Mouse (Mus musculus) midbrain, embryonic 11.5 days (tissue): ENCODE data around the gene F2rl1. TPM values are rescaled to one million over a fixed set of nuclear protein-coding genes. Genes with fewer than 3 reads are reported as not detected.
A peak's percentile ranks its signal among the peaks of the same experiment; 100 is the strongest.
"Not testable (repeated sequence)": the region's sequence is repeated elsewhere in the genome, so short reads cannot be mapped to it uniquely, and the experiment has no call there.

Source experiments
- ATAC-seq: fragments of 200-750 bp; cut with Nextera tagmentation; 2 replicates; pipeline ENCODE4 v1.8.0; 2017; ENCODE audit warnings: moderate TSS enrichment, moderate library complexity; ENCODE audit not compliant: low FRiP score
- DNase-seq: peaks from one replicate; pipeline ENCODE4 v3.0.0; 2015; ENCODE audit warnings: low spot score; ENCODE audit errors: missing footprints
- H3K27ac ChIP-seq: fragments of 300-500 bp; sonication (generic); 2 replicates; pipeline ENCODE4 v1.5.1; 2014; ENCODE audit warnings: low read depth, low read length
- H3K27me3 ChIP-seq: fragments of 300-500 bp; sonication (generic); 2 replicates; pipeline ENCODE4 v1.6.1; 2014; ENCODE audit warnings: mild to moderate bottlenecking, low read length, moderate library complexity, mixed read lengths; ENCODE audit not compliant: control insufficient read depth, insufficient read depth
- H3K36me3 ChIP-seq: fragments of 300-500 bp; sonication (generic); 2 replicates; pipeline ENCODE4 v1.6.1; 2014; ENCODE audit warnings: mild to moderate bottlenecking, low read length, moderate library complexity, mixed read lengths; ENCODE audit not compliant: control insufficient read depth, insufficient read depth
- H3K4me1 ChIP-seq: fragments of 300-500 bp; sonication (generic); 2 replicates; pipeline ENCODE4 v1.6.1; 2014; ENCODE audit warnings: low read length; ENCODE audit not compliant: control insufficient read depth, insufficient read depth
- H3K4me2 ChIP-seq: fragments of 300-500 bp; sonication (generic); 2 replicates; pipeline ENCODE4 v1.6.1; 2014; ENCODE audit warnings: mild to moderate bottlenecking, moderate library complexity
- H3K4me3 ChIP-seq: fragments of 300-500 bp; sonication (generic); 2 replicates; pipeline ENCODE4 v1.5.1; 2014; ENCODE audit warnings: low read depth, low read length
- H3K9ac ChIP-seq: fragments of 300-500 bp; sonication (generic); 2 replicates; pipeline ENCODE4 v1.6.1; 2014; ENCODE audit warnings: low read length
- H3K9me3 ChIP-seq: fragments of 300-500 bp; sonication (generic); 2 replicates; pipeline ENCODE4 v1.6.1; 2016; ENCODE audit warnings: low read length; ENCODE audit not compliant: control insufficient read depth
- WGBS: fragments of 180-500 bp; shearing (Covaris S2); extraction: QIAGEN DNeasy Blood & Tissue Kit; methylation state at CpG from one replicate; pipeline ENCODE4 v1.1.7; 2014; 5-methylcytosine and 5-hydroxymethylcytosine counted together
- polyA plus RNA-seq: library from polyadenylated mRNA; unstranded; fragments of >200 nt; fragmentation: Nextera tagmentation; extraction: Ambion mirVana; gene quantifications from 2 replicates; pipeline ENCODE4 v1.2.1, GENCODE M21; 2014

The F2rl1 gene
- polyA plus RNA-seq, 1 experiment from 2014 or later, result 0.49 TPM

DNA sequence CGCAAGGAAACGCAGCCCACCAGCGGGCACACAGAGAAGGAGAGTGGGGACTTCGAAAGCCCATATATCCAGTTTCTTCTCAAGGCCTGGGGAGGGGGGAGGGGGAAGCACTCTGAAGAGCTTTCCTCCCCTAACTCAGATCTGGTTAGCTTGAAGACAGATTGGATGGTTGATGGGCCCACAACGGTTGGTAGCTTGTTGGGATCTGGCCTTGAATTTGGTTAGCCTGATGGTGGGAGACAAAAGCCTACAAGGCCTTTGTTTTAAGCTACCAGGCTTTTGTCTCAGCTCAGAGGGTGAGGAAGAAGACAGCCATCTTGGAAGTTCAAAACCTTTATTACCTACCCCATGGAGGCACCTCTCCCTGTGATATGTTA lies 11.1 kb upstream of the F2rl1 start:
- H3K4me3 ChIP-seq, result no peak overlapping the region
- H3K9me3 ChIP-seq, result no peaks in the 10 kb centered on the region
- H3K4me2 ChIP-seq, result no peak overlapping the region
- ATAC-seq, result no peak
- H3K9ac ChIP-seq, result no peak overlapping the region
- no peak overlapping the region; the same call in 1 of the 2 replicates for H3K27ac ChIP-seq
- no peaks in the 10 kb centered on the region for H3K27me3 ChIP-seq
- WGBS, result 16% methylated on average over 5 of the region's 5 CpGs
- peaks cover 34% of the 10 kb centered on the region for H3K4me1 ChIP-seq
- H3K36me3 ChIP-seq, result no peaks in the 10 kb centered on the region
- no peak for DNase-seq

DNA sequence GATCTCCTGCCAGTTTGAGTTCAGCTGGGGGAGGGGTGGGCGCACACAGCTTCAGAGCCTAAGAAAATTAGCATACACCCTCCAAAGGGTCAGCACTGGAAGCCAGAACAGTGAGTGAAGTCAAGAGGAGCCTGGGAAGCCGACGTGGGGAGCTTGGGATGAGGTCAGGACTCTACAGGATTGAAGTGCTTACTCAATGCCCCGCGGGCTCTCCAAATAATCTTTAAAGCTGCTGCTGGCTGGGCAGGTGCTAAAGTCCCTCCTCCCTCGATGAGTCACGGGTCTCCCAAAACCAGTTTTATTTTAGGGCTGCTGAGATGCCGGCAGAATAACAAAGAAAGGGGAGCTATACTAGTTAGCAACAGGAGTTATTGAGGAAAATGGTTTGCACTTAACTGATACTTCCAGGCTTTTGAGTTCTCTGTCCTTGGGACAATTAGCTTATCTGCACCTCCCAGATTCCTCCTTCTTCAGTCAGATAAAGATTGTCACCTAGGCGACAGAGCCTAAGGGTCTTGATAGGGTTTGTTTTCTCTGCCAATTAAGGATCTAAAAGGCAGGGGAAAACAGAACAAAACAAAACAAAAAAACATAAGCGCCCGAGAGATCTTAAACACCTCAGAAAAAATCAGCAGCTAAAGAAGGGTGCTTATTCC lies 10.6 kb upstream of the F2rl1 start:
- Histone ChIP-seq H3K9me3 (no peaks in the 10 kb centered on the region), H3K4me3 (no peak overlapping the region), H3K27me3 (no peaks in the 10 kb centered on the region), H3K36me3 (no peaks in the 10 kb centered on the region), H3K4me1 (peaks cover 34% of the 10 kb centered on the region), H3K27ac (no peak overlapping the region; the same call in 1 of the 2 replicates), H3K4me2 (peak overlapping the region; percentile 4; the same call in 1 of the 2 replicates), H3K9ac (peak overlapping the region; percentile 4; the same call in 1 of the 2 replicates)
- DNase-seq (peak; percentile 94), ATAC-seq (peak; percentile 67)
- WGBS, result 3% methylated on average over 11 of the region's 11 CpGs

DNA sequence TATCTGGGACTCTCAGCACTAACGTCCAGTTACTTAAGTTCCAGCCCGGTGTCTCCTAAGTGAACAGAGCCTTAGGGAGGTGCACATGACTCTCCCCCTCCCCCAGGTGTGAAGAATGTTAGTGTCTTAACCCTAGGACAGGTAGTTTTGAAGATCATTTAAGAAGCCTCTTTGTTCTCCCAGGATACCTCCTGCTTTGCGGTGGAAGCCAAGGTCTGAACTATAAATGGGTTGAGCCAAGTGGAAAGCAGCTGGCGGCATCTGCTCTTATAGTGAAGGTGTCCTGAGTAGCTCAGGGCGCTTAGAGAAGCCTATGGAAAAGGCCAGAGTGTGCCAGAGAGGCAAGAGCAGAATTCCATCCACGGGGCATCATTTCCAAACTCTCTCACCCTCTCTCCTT lies 10.0 kb upstream of the F2rl1 start:
- peak overlapping the region; percentile 59; the same call in 1 of the 2 replicates for H3K27ac ChIP-seq
- DNase-seq, result peak; percentile 93
- peaks cover 34% of the 10 kb centered on the region for H3K4me1 ChIP-seq
- no peaks in the 10 kb centered on the region for H3K9me3 ChIP-seq
- H3K36me3 ChIP-seq, result no peaks in the 10 kb centered on the region
- H3K9ac ChIP-seq, result no peak overlapping the region
- H3K4me2 ChIP-seq, result no peak overlapping the region; the same call in 1 of the 2 replicates
- H3K4me3 ChIP-seq, result no peak overlapping the region
- no peaks in the 10 kb centered on the region for H3K27me3 ChIP-seq
- peak; percentile 19; the same call in 1 of the 2 replicates for ATAC-seq
- WGBS, result 2% methylated on average over 6 of the region's 6 CpGs

DNA sequence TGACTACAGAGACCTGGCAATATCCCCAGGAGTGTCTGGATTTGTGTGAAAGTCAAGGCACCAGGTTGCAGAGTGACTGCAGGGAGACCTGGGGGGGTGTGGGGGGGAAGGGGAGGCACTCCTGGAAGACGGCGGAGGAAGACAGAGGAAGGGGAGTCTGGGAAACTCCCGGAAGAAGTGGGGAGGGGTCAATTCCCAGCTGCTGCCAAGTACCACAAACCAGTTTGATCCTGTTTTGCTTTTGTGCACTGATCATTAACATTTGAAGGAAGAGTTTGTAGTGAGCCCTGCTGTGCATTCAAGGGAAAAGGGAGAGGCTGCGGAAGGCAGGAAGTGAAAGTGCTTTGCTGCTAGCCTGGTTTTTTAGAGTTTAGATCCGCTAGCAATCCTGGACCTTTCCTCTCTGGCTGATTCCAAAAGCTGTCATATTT lies 9.1 kb upstream of the F2rl1 start:
- WGBS, result 1% methylated on average over 5 of the region's 5 CpGs
- H3K4me2 ChIP-seq, result peak overlapping the region; percentile 32
- H3K9ac ChIP-seq, result peak overlapping the region; percentile 48
- H3K4me1 ChIP-seq, result peaks cover 34% of the 10 kb centered on the region
- peak; percentile 93 for DNase-seq
- no peaks in the 10 kb centered on the region for H3K36me3 ChIP-seq
- ATAC-seq, result peak; percentile 66
- H3K4me3 ChIP-seq, result no peak overlapping the region
- H3K27ac ChIP-seq, result peak overlapping the region; percentile 59; the same call in 1 of the 2 replicates
- H3K27me3 ChIP-seq, result no peaks in the 10 kb centered on the region
- no peaks in the 10 kb centered on the region for H3K9me3 ChIP-seq

DNA sequence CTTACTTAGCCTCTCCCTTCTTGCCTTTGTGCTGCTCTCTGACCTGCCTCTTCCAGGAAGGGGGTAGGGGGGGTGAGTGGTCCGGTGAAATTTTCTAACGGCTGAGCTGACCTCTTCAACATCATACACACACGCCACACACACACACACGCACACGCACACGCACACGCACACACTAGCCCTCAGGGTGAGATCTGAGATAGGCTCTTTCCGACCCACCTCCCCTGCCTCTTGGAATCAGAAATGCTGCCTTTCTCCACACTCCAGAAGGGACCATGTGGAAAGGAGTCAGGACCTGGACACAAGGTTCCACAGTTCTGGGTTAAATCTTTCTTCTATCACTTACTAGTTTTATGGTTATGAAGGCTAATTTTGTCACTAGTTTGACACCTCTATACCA lies 8.6 kb upstream of the F2rl1 start:
- Histone ChIP-seq H3K9ac (peak overlapping the region; percentile 48; the same call in 1 of the 2 replicates), H3K36me3 (no peaks in the 10 kb centered on the region), H3K27ac (peak overlapping the region; percentile 59; the same call in 1 of the 2 replicates), H3K4me3 (no peak overlapping the region), H3K9me3 (no peaks in the 10 kb centered on the region), H3K4me1 (peaks cover 34% of the 10 kb centered on the region), H3K4me2 (no peak overlapping the region), H3K27me3 (no peaks in the 10 kb centered on the region)
- 16% methylated on average over 8 of the region's 8 CpGs for WGBS
- ATAC-seq, result peak; percentile 54
- DNase-seq, result peak; percentile 91

DNA sequence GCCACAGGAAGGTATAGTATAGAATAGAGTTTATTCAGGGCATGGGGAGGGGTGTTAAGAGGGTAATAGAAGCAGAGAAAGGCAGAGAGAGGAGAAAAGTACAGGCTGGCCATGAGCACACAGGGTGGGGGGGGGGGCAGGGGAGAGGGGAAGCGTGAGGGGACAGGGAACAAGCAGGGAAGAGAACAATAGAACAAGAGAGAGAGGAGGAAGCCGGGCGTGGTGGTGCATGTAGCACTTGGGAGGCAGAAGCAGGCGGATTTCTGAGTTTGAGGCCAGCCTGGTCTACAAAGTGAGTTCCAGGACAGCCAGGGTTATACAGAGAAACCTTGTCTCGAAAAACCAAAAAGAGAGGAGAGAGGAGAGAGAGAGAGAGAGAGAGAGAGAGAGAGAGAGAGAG lies 8.1 kb upstream of the F2rl1 start:
- H3K4me2 ChIP-seq, H3K27me3 ChIP-seq, H3K27ac ChIP-seq, ATAC-seq, H3K9ac ChIP-seq, H3K4me3 ChIP-seq, H3K9me3 ChIP-seq, DNase-seq, H3K36me3 ChIP-seq: not testable (repeated sequence)
- WGBS, result 63% methylated on average over 4 of the region's 5 CpGs
- H3K4me1 ChIP-seq, result peaks cover 34% of the 10 kb centered on the region

DNA sequence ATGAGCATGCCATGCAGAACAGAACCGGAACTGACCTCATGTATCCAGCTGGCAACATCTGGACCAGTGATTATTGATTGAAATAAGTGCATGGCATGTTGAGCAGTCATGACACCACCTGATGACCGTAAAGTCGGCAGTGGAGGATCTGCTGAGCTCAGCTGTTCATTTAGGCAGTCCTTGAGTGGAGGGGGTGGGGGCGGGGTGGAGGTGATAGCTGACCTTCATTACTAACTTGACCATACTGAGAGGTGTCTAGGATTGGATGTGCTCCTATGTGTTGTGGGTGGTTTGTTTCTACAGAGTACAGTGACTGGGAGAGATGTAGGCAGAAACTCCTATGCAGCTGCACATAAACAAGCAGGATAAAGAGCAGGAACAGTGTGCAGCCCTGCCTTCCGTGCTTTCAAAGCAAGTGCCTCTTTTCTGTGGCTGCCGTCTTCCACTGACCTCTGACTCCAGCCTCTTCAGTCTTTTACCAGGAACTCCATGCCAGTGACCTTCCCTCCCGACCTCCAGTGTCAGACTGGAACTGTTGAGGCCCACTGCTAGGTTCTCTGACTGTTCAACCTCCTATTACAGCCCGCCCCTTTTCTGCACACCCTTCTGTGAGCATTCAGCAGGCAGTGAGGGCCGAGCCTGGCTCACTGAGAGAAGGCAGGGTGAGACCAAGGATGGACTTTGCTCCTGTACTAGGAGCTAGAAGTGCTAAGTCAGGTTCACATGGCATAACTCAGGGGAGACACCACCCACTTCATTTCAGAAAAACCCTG lies 6.4 kb upstream of the F2rl1 start:
- H3K27me3 ChIP-seq, result peaks cover 2% of the 10 kb centered on the region
- H3K4me3 ChIP-seq, result no peak overlapping the region
- no peaks in the 10 kb centered on the region for H3K9me3 ChIP-seq
- no peak overlapping the region for H3K4me2 ChIP-seq
- DNase-seq, result no peak
- ATAC-seq, result no peak
- H3K4me1 ChIP-seq, result peaks cover 34% of the 10 kb centered on the region
- 37% methylated on average over 9 of the region's 9 CpGs for WGBS
- H3K27ac ChIP-seq, result no peak overlapping the region; the same call in 1 of the 2 replicates
- no peaks in the 10 kb centered on the region for H3K36me3 ChIP-seq
- no peak overlapping the region for H3K9ac ChIP-seq

DNA sequence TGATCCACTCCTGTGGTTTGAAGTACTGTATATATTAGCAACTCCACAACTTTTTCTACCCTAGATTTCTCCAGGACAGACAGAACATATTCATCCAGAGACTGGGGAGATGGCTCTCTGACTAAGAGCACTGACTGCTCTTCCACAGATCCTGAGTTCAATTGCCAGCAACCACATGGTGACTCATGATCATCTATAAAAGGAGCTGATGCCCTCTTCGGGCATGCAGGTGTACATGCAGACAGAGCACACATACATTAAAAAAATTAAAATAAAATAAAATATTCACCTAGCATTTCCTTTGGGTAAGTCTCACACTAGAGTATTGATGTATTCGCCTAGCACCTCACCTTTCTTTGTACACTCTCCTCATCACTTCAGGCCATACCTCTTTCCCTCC lies 4.2 kb upstream of the F2rl1 start:
- H3K9ac ChIP-seq, result no peak overlapping the region
- no peak for DNase-seq
- no peak overlapping the region for H3K4me2 ChIP-seq
- peaks cover 24% of the 10 kb centered on the region for H3K27me3 ChIP-seq
- 94% methylated on average over 2 of the region's 2 CpGs for WGBS
- no peak overlapping the region for H3K27ac ChIP-seq
- no peaks in the 10 kb centered on the region for H3K9me3 ChIP-seq
- peaks cover 21% of the 10 kb centered on the region for H3K4me1 ChIP-seq
- no peak overlapping the region for H3K4me3 ChIP-seq
- no peaks in the 10 kb centered on the region for H3K36me3 ChIP-seq
- no peak for ATAC-seq

DNA sequence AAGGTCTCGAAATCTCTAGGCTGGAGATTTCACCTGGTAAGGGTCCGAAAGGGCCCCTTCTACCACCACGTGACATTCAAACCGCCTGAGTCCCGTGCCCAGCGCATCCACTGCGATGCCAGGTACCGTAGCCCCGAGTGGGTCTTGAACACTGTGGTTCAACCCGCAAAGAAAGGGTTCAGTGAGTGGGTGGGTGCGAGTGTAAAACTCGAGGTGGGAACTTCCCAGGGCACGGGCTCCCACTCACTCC lies 678 bp downstream of the F2rl1 start:
- under 1% methylated on average over 13 of the region's 13 CpGs for WGBS
- H3K9ac ChIP-seq, result peak overlapping the region; percentile 4; the same call in 1 of the 2 replicates
- peaks cover 8% of the 10 kb centered on the region; the same call in 1 of the 2 replicates for H3K4me1 ChIP-seq
- no peak for ATAC-seq
- peak; percentile 96 for DNase-seq
- H3K9me3 ChIP-seq, result no peaks in the 10 kb centered on the region
- H3K27ac ChIP-seq, result no peak overlapping the region
- peak overlapping the region; percentile 68 for H3K4me2 ChIP-seq
- peaks cover 31% of the 10 kb centered on the region for H3K27me3 ChIP-seq
- peak overlapping the region; percentile 38 for H3K4me3 ChIP-seq
- H3K36me3 ChIP-seq, result no peaks in the 10 kb centered on the region
